Mouse (Mus musculus) lung, embryonic 14.5 days (tissue): ENCODE data around the gene Pi4k2a. TPM values are rescaled to one million over a fixed set of nuclear protein-coding genes. Genes with fewer than 3 reads are reported as not detected.

Source experiments
- ATAC-seq: fragments of 200-750 bp; cut with Nextera tagmentation; 2 replicates; pipeline ENCODE4 v1.8.0; 2017; ENCODE audit warnings: mild to moderate bottlenecking, moderate TSS enrichment, moderate library complexity; ENCODE audit not compliant: insufficient read depth
- DNase-seq: peaks from one replicate; pipeline ENCODE4 v3.0.0-alpha.2; 2015
- H3K27ac ChIP-seq: fragments of 300-500 bp; sonication (generic); 2 replicates; pipeline ENCODE4 v1.5.1; 2014; ENCODE audit warnings: low read depth, mild to moderate bottlenecking, moderate library complexity
- H3K27me3 ChIP-seq: fragments of 300-500 bp; sonication (generic); 2 replicates; pipeline ENCODE4 v1.6.1; 2014; ENCODE audit warnings: low read length, control low read depth; ENCODE audit not compliant: insufficient read depth
- H3K36me3 ChIP-seq: fragments of 300-500 bp; sonication (generic); 2 replicates; pipeline ENCODE4 v1.6.1; 2014; ENCODE audit warnings: control low read depth; ENCODE audit not compliant: insufficient read depth
- H3K4me1 ChIP-seq: fragments of 300-500 bp; sonication (generic); 2 replicates; pipeline ENCODE4 v1.6.1; 2014; ENCODE audit warnings: antibody characterized with exemption, control low read depth; ENCODE audit not compliant: insufficient read depth
- H3K4me2 ChIP-seq: fragments of 300-500 bp; sonication (generic); 2 replicates; pipeline ENCODE4 v1.6.1; 2014; ENCODE audit warnings: mild to moderate bottlenecking
- H3K4me3 ChIP-seq: fragments of 300-500 bp; sonication (generic); 2 replicates; pipeline ENCODE4 v1.5.1; 2014; ENCODE audit warnings: low read depth, low read length
- H3K9ac ChIP-seq: fragments of 300-500 bp; sonication (generic); 2 replicates; pipeline ENCODE4 v1.6.1; 2014
- H3K9me3 ChIP-seq: fragments of 300-500 bp; sonication (generic); 2 replicates; pipeline ENCODE4 v1.6.1; 2016; ENCODE audit warnings: low read depth, low read length, control low read depth
- CTCF ChIP-seq: IDR thresholded peaks from 2 replicates; pipeline ENCODE4 v1.5.1; 2016; ENCODE audit warnings: antibody characterized with exemption, low read depth
- WGBS: fragments of 180-500 bp; shearing (Covaris S2); extraction: QIAGEN DNeasy Blood & Tissue Kit; methylation state at CpG from one replicate; pipeline ENCODE4 v1.1.7; 2014; 5-methylcytosine and 5-hydroxymethylcytosine counted together
- polyA plus RNA-seq: library from polyadenylated mRNA; unstranded; fragments of >200 nt; fragmentation: Nextera tagmentation; extraction: Ambion mirVana; gene quantifications from 2 replicates; pipeline ENCODE4 v1.2.1, GENCODE M21; 2014

Pi4k2a gene
- polyA plus RNA-seq, 1 experiment from 2014 or later = 34.3 TPM

DNA sequence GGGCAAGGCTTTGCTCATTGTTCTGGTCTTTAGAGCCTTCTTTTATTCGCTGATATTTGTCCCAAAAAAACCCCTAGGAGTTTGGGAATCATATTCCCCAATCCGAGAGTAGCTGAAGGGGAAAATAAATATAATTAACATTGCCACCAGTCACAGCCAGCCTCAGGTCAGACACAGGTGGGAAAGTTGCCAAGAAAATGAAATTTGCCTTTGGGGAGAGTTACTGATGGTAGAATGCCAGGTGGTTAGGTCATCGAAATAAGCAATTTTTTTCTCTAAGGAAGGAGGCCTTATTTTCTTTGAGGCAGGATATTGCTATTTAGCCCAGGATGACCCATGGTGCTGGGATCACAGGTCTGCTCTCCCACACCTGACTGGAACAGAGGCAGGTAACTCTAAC, 76.5 kb downstream of the Pi4k2a start:
- no peaks in the 10 kb centered on the region for H3K36me3 ChIP-seq
- H3K9me3 ChIP-seq = no peaks in the 10 kb centered on the region
- no peak overlapping the region for H3K4me2 ChIP-seq
- peaks cover 6% of the 10 kb centered on the region; the same call in 1 of the 2 replicates for H3K4me1 ChIP-seq
- ATAC-seq (no peak), DNase-seq (no peak)
- peaks cover 13% of the 10 kb centered on the region; the same call in 1 of the 2 replicates for H3K27me3 ChIP-seq
- H3K27ac ChIP-seq = no peak overlapping the region
- no peak for TF ChIP-seq CTCF
- WGBS = 38% methylated on average over 3 of the region's 3 CpGs
- no peak overlapping the region for H3K9ac ChIP-seq
- H3K4me3 ChIP-seq = no peak overlapping the region

DNA sequence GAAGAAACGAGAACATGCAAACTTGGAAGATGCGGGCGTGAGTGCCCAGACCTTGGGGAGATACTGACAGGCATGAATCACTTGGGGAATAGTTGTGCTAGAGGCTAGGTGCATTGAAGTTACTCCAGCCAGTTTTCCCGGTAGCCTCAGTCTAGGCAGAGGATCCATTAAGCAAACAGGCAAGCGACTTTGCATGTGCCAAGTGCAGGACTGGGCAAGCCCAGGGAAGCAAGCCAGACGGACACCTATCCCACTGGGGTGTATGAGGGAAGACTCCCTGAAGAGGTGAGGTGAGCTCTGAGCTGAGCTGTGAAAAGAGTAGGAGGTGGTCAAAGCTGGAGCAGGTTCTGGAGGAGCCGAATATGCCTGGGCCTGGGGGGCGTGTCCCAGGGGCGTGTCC, 77.2 kb downstream of the Pi4k2a start:
- TF ChIP-seq CTCF = no peak
- no peak overlapping the region for H3K4me3 ChIP-seq
- H3K27ac ChIP-seq = no peak overlapping the region
- ATAC-seq (no peak), DNase-seq (no peak)
- no peaks in the 10 kb centered on the region for H3K9me3 ChIP-seq
- H3K27me3 ChIP-seq = peaks cover 13% of the 10 kb centered on the region; the same call in 1 of the 2 replicates
- peaks cover 7% of the 10 kb centered on the region; the same call in 1 of the 2 replicates for H3K4me1 ChIP-seq
- no peak overlapping the region for H3K9ac ChIP-seq
- no peaks in the 10 kb centered on the region for H3K36me3 ChIP-seq
- WGBS = 65% methylated on average over 9 of the region's 9 CpGs
- H3K4me2 ChIP-seq = no peak overlapping the region

DNA sequence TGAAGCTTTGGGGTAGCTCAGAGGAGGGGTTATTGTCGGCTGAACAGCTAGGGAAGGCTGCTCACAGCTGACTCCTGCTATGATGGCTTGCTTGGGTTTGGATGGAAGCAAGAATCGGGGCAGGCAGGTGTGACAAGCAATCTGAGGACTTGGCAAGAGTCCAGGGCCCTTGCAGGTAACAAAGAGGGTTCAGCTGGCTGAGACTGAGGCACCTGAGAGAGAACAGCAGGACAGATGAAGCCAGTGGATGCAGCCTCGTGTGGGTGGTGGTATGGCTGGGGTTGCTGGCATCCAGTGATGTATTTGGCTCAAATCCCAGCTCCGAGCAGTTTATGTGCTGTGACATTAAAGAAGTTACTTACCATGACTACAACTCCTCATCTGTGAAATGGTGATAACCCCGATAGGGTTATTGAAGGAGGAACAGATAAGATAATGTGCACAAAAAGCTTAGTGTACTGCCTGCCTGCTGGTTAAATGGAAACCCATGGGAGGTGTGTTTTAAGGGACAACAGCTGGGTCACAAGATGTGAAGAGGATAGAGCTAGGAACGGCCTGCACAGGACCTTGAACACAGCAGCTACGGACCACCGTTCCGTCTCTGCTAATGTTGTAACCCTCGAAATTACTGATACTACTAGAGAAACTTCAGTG, 79.2 kb downstream of the Pi4k2a start:
- DNase-seq (peak; percentile 28), ATAC-seq (no peak)
- Histone ChIP-seq H3K4me2 (peak overlapping the region; percentile 95), H3K27me3 (peaks cover 13% of the 10 kb centered on the region; the same call in 1 of the 2 replicates), H3K36me3 (no peaks in the 10 kb centered on the region), H3K9ac (no peak overlapping the region), H3K4me3 (no peak overlapping the region), H3K27ac (no peak overlapping the region), H3K9me3 (no peaks in the 10 kb centered on the region), H3K4me1 (peaks cover 7% of the 10 kb centered on the region; the same call in 1 of the 2 replicates)
- TF ChIP-seq CTCF = no peak
- 48% methylated on average over 10 of the region's 10 CpGs for WGBS

DNA sequence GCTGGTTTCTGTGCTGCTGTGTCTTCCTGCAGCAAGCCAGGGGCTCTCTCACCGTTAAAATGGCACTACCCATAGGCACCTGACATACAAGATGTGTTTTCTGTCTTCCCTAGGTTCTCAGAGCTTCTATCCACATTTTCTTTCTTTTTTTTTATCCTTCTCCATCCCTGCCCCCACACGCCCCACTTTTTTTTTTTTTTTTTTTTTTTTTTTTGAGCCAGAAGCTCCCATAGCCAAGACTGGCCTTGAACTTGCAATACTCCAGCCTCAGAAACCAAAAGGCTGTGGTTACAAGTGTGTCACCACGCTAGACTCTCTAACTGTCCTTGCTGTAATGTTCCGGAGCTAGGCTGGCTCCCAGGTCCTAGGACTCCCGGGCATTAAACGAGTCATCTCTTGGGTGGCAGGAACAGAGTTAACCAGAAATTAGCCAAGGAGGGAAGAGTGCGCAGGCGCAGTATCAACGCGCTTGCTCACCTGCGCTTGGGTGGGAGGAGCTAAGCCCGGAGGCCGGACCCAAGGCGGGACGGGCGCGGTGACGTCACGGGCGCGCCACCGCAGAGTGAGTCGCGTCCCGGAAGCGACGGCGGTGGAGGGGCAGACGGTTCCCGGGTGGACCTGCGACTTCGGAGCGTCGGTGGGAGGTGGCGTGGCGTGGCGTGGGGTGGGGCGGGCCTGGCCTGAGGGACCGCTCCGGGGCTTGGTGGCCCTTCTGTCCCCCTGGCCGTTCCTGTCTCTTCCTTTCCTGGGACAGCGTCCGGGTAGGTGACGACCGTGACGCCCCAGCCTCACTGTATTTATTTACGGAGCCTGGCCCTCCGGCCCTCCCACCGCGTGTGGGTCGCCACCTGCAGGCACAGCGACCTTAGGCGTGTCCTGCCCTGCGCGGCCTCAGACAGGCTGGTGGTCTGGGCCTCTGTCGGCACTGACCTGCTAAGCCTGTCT, 80.0 kb downstream of the Pi4k2a start:
- WGBS = 2% methylated on average over 56 of the region's 56 CpGs
- Histone ChIP-seq H3K9me3 (no peaks in the 10 kb centered on the region), H3K36me3 (no peaks in the 10 kb centered on the region), H3K4me3 (peak overlapping the region; percentile 92), H3K4me1 (peaks cover 7% of the 10 kb centered on the region; the same call in 1 of the 2 replicates), H3K4me2 (peak overlapping the region; percentile 95), H3K27me3 (peaks cover 13% of the 10 kb centered on the region; the same call in 1 of the 2 replicates), H3K9ac (peak overlapping the region; percentile 84), H3K27ac (peak overlapping the region; percentile 59)
- peak; percentile 25 for TF ChIP-seq CTCF
- DNase-seq (peak; percentile 96), ATAC-seq (peak; percentile 86)

Other genes starting within 250 kb of the Pi4k2a start
- gene Frat2, start 242.3 kb upstream of the Pi4k2a start, polyA plus RNA-seq = 2.4 and 2.6 TPM in 2 replicates
- gene Rrp12, start 194.3 kb upstream of the Pi4k2a start, polyA plus RNA-seq = 13.6 and 15.6 TPM in 2 replicates
- 662 and 692 TPM in 2 replicates for gene Pgam1, start 178.5 kb upstream of the Pi4k2a start, polyA plus RNA-seq
- 84.5 and 93.0 TPM in 2 replicates for gene Exosc1, start 157.0 kb upstream of the Pi4k2a start, polyA plus RNA-seq
- gene Zdhhc16, start 157.0 kb upstream of the Pi4k2a start, polyA plus RNA-seq = 73.4 and 80.8 TPM in 2 replicates
- gene Mms19, start 109.3 kb upstream of the Pi4k2a start, polyA plus RNA-seq = 35.6 and 41.7 TPM in 2 replicates
- gene Ubtd1, start 108.7 kb upstream of the Pi4k2a start, polyA plus RNA-seq = 13.1 TPM in 2 replicates
- gene Ankrd2, start 54.5 kb upstream of the Pi4k2a start, polyA plus RNA-seq = 0.17 and 0.41 TPM in 2 replicates
- 1.2 and 1.6 TPM in 2 replicates for gene Hoga1, start 44.9 kb upstream of the Pi4k2a start, polyA plus RNA-seq
- 0.18 TPM in 1 of 2 replicates, not detected in the other for gene 4933411K16Rik, start 38.2 kb upstream of the Pi4k2a start, polyA plus RNA-seq
- 24.8 and 25.0 TPM in 2 replicates for gene Morn4, start 4.1 kb upstream of the Pi4k2a start, polyA plus RNA-seq
- 44.3 and 51.6 TPM in 2 replicates for gene Avpi1, start 38.6 kb downstream of the Pi4k2a start, polyA plus RNA-seq
- 18.6 and 25.4 TPM in 2 replicates for gene Marveld1, start 56.9 kb downstream of the Pi4k2a start, polyA plus RNA-seq
- gene Zfyve27, start 73.5 kb downstream of the Pi4k2a start, polyA plus RNA-seq = 15.2 and 16.8 TPM in 2 replicates
- 0.28 and 1.0 TPM in 2 replicates for gene Sfrp5, start 111.8 kb downstream of the Pi4k2a start, polyA plus RNA-seq
- 0.08 TPM in 1 of 2 replicates, not detected in the other for gene Golga7b, start 157.1 kb downstream of the Pi4k2a start, polyA plus RNA-seq